Mouse (Mus musculus): ENCODE measurements around the gene Erich6. TPM values are rescaled to one million over a fixed set of nuclear protein-coding genes. Genes with fewer than 3 reads are reported as not detected.
A peak's percentile ranks its signal among the peaks of the same experiment; 100 is the strongest.
"Not testable (repeated sequence)": the region's sequence is repeated elsewhere in the genome, so short reads cannot be mapped to it uniquely, and the experiment has no call there.

Erich6 gene
- total RNA-seq, 2 experiments from 2014 or later: 0.94 to 1.1 TPM

DNA sequence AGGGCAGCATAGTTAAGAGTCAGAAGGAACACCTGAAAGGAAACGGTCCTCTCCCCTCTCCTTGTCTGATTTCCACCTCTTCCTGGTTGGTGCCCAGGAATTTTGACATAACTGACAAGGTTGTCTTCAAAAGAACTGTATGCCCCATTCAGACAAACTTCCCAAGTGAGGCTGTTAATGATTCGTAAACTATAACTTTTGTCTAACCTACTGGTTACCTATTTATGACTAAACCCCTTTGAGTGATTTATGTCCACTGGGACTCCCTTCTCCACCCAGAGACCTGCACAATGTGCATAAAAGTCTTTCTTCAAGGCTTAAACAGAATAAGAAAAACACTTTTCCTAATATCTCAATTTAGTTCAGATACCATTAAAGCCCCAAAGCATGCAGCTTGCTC, 10.2 kb upstream of the Erich6 start:
- no peak for DNase-seq (ENCODE audit: low spot score in 2 of 2)

DNA sequence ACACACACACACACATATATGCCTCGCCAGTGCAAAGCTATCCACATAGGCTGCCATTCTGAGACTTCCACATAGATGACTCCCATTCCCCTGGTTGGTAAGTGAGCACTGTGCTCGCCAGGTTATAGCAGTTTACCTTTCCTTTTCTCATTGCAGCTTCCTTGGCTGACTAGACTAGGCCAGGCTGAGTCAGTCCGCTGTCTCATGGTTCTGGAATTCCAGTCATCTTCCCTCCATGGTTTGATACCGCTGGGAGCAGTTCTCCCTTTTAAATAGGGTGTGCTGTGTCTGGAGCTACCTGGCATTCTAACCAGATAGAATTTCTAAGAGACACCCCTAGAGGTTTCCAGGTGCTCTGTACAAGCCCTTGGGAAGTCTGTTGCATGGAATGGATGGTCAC, 9.2 kb upstream of the Erich6 start:
- DNase-seq (ENCODE audit: low spot score in 2 of 2): no peak

DNA sequence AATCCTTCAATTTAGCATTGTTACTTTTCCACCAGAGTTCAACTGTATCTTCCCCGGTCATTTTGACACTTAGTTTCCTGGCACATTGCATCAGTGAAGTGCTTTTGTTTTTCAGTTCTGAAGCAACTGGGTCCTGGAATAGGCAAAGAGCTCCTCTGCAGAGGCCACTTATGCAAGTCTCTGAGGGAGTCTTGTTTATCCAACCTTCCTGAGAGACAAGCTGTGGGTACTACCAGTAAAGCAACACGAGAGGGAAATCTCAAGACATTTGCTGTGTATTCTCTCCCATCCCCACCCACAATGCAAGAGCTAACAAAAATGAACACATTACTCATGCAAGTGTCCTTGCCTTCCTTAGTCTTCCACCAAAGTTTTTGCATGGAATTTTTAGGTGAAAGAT, 5.3 kb downstream of the Erich6 start:
- no peak for DNase-seq (ENCODE audit: low spot score in 2 of 2)

DNA sequence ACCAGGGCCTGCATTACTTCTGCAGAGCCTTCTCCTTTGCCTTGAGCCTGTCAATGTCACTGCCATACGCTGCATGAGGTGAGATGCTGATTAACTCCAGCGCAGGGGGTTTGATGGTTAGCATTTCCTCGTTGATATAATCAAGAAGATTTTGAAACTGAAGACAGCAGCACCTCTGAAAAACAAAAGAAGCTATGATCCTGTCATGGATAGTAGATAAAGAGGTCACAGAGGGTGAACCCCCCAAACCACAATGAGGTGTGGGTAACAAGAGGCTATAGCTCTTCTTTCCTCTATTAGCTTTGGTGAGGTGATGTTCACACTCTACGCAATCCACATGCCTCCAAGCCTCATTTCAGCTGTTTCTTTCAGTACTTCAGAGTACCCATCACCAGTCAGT, 12.0 kb downstream of the Erich6 start:
- DNase-seq (ENCODE audit: low spot score in 2 of 2): no peak

DNA sequence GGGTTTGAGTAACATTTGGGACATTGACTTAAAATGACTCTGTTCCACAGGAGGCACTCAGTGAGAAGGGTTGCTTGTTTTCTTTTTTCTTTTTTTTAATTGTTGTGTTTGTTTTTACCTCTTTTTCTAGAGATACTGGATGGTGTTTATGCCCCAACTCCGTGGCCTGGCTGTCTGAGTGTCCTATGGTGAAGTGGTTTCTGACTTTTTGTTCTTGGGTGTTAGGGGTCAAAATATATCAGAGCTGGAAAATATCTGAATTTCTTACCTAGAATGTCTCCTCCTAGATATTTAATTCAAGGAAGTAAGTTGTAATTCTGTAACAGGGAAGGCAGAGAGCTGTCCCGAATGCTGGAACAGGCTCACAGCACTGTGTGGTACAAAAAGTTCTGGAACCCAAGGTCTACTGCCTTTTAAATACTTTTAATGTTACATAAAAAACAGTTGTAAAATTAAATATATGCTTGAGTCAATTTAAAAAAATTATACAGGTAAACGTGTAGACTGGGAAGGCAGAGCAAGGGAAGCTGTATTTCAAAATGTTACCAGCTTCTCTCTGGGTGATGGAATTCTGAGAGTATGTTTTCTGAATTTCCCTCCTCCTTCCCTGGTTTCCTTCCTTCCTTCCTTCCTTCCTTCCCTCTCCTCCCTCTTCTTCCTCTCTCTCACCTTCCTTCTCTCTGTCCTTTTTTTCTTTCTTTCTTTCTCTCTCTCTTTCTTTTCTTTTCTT, 14.2 kb downstream of the Erich6 start:
- no peak for DNase-seq (ENCODE audit: low spot score in 2 of 2)

DNA sequence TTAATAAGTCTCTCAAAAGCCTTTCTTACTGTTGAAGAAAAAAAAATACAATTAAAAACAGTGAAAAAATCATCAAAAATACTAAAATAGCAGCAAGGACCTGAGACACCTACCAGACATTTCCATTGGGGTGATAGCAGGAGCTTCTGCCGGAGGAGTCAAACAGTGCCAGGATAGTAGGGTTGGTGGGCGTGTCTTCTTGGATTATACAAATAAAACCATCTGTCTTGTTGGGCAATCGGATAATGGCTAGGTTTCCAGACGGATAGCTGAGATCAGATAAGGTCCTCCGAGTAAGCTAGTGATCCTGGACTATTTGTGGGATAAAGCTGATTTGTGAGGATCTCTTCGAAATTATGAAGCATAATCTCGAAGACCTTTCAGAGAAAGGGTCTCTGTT, 15.9 kb downstream of the Erich6 start:
- DNase-seq (ENCODE audit: low spot score in 2 of 2): no peak

DNA sequence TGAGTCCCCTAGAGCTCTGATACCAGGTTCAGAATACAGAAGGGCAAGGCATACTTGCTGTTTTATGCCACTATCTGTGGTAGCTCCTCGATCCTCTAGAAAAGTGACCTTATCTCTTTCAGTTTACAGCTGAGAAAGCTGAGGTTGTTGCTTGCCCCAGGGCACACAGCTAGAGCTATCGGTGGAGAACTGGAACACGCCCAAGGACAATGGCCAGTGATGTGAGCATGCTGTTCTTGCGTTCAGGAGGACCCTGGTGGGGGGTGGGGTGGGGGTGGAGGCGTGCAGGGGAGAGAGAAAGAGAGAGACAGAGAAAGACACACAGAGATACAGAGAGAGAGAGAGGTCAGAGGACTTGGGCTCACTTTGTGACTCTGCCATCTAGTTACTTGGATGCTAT, 27.0 kb downstream of the Erich6 start:
- no peak for DNase-seq (ENCODE audit: low spot score in 2 of 2)

DNA sequence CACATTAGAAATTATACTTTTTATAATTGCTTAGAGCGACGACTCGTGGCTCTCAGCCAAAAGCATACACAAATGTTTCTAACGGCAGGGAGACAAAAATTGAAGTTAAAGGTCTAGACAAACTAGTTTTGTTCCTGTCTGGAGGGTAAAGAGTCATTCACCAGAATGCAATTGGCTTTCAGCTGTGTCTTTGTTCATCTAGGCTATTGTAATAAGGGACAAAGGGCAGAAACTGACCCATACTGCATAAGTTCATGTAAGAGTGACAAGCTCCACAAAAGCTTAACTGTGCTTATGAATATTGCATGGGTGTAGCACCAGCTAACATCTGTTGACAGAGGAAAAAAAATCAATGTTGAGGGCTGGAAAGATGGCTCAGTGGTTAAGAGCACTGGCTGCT, 28.5 kb downstream of the Erich6 start:
- DNase-seq (ENCODE audit: low spot score in 2 of 2): no peak

DNA sequence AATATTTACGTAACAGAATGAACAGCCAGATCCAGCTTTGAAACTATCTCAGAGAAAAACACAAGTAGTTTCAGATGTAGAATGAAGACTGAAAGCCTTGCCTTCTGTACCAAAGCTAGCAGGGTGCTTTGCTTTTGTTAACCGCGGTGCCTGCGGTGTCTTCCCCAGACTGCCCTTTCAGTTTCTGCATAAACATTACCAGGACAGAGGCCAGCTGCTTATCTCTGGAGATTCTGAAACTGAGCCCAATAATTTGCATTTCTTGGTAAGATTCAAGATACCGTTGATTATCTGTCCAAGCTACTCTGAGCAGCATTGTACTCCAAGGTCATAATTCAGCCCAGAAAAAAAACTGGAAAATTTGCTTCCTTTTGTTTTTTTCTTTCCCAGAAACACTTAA, 43.4 kb downstream of the Erich6 start:
- no peak for DNase-seq (ENCODE audit: low spot score in 2 of 2)

DNA sequence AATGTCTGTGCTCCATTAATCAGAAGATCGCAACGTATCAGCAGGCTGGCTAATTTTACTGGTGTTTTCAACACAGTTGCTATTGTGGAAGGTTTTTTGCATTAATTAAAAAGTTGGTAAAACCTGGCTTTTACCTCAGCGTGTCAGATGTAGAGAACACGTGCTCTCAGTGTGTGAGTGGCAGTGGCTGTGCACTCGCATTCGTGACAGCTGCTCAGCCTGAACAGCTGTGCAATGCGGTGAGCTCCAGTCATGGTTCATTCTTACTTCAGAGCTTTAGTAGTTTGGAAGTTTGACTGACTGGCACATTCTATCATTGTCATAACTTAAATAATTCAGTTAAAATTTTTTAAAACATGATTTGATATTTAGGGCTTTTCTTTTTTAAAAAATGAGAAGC, 44.3 kb downstream of the Erich6 start:
- not testable (repeated sequence) for DNase-seq (ENCODE audit: low spot score in 2 of 2)

DNA sequence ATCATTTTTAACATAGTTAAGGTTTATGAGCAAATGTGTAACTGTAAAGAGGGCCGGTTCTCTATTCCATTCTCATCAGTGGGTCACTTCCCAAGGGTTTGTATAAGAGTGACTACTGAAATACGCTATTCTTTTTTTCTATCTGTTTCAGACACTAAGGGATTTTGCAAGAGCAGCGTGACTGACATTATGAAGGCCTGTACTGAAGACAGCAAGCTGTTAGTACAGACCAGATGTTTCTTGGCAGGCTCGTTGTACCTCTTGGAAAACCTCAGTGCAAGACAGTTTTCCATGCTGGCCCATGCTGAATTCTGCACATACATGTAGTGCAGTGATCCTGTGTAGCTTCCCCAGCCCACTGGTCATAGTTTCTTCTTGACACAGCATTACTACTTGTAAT, 46.5 kb downstream of the Erich6 start:
- not testable (repeated sequence) for DNase-seq (ENCODE audit: low spot score in 2 of 2)

DNA sequence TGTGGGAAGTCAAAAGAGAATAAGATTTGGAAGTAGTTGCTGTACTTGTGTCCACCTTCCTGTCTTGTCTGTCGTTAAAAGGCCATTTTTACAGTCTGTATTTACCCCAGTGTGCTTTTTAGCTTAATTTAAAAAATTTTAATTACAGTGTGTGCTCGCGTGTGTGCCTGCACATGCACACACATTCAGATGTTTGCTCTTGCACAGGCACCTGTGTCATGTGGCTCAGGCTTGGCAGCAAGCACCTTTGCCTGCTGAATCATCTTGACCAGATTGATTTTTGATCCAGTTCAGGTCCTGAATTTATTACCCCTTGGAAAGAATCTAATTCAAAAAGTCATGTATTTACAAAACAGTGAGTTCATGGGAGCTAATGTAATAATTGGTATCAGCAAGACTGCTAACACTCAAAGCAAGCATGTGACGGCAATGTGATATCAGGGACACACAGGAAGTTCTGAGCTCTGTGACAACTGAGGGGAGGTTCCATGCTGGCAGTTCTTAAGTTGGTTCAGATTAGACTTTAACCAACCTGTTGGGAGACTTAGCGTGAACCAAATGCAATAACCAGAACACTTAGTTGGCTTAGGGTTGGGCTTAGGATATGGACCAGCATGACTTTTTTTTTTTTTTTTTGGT, 54.1 kb downstream of the Erich6 start:
- DNase-seq (ENCODE audit: low spot score in 2 of 2): no peak

DNA sequence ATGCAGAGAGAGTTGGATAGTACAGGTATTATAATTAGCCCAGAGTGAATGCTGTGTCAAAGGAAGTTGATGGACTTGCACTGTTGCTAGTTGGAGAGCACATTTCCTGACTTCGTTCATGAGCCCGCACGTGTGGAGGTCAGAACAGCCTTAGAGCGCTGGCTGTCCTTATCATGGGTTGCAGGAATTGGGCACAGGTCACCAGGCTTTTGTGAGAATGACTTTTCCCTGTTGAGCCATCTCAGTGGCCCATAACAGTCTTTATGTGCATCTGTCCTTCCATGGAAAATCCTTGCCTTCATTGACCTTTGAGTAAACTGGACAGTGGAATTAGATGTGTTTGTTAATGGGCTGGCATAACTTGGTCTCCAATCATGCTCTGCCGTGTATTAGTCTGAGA, 54.7 kb downstream of the Erich6 start:
- DNase-seq (ENCODE audit: low spot score in 2 of 2): no peak

DNA sequence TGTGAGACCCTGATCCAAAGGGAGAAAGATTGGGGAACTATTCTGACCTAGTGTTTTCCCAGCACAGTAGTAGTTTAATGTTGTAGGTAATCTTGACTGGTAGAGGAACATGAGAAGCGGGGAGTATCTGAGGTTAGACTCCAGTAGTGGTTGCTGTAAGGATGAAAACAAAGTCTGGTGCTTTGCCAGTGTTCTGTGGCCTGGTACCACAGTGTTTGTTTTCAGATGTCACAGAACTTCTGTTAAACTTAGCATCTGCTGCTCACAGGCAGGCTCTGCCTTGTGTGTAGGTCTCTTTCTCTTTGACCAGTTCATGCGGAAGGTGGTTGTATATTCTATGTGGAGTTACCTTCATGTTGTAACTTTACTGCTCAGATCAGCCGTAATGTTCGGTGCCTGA, 55.5 kb downstream of the Erich6 start:
- DNase-seq (ENCODE audit: low spot score in 2 of 2): no peak

DNA sequence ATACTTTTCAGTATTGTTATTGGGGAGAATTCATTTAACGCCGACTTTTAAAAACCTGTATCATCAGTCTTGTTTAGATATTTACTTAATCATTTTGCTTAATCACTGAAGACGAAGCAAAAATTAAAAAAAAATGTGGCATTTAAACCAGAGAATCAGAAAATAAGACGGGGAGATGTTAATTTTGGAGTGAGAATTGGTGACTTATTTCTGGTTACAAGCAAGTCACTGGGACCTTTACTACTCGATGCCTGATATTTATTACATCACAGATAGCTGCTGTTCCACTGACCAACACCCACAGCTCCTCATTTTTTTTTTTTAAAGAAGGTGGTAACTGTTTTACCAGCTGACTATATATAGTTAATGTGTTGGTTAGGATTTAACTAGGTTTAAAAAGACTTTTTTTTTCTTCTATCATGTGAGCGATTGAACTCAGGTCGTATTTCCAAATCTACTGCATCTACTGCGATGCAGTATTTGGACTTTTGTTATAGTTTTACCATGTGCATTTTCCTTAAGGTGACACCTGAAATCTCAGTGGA, 59.4 kb downstream of the Erich6 start:
- DNase-seq (ENCODE audit: low spot score in 2 of 2): no peak

DNA sequence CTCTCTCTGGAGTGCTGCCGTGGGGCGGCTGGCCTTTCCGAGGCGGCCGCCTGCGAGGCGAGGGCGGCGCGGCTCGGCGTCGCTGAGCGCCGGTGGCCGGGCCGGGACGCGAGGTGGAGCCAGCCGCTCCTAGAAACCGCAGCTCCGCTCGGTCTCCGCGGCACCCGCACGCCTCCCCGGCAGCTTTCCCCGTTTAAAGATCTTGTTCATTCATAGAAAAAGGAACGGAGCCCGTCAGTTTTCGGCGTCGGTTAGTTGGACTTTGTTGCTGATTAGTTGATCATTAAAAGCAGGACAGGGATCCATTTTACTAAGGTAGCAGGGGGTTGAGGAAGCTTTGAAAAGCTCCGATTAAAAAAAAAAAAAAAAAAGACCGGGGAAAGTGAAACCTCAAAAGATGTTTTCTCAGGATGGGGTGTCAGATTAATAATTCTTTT, 59.9 kb downstream of the Erich6 start:
- no peak for DNase-seq (ENCODE audit: low spot score in 2 of 2)

DNA sequence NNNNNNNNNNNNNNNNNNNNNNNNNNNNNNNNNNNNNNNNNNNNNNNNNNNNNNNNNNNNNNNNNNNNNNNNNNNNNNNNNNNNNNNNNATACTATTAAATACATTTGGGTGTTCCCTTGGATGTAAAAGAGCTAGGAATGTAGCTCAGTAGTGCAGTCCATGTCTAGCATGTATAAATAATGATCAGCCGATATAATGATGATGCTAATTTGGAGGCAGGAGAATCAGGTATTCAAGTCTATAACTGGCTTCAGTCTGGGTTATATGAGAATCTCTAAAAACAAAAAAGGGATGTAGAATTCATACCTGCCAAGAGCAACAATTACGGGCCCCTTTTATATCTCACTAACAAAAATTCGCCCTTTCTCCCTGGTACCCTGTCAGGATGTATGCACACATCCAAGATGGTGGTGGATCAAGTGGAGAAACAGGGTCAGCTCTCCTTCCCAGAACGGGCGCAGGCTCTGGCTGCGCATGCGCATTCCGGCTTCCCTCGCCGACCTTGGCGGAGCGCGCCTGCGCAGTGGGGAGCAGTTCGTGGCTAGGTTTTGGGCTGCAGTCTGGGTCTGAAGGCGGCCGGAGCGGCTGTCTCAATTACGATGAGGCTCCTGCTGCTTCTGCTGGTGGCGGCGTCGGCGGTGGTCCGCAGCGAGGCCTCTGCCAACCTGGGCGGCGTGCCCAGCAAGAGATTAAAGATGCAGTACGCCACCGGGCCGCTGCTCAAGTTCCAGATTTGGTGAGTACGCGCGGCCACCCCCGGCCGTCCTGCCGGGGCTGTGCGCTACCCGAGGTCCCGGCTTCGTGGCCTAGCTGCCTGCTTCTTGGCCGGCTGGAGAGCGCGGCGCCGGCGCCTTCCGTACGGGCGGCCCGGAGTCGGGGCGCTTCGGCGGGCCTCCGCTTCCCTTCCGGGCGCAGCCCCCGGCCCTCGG, 60.6 kb downstream of the Erich6 start, which contains the start of gene Selenot:
TSS of gene Selenot (plus strand) at position 500 of the 930 bp plus-strand sequence.
- DNase-seq (ENCODE audit: low spot score in 2 of 2): peak; percentile 98 to 99

DNA sequence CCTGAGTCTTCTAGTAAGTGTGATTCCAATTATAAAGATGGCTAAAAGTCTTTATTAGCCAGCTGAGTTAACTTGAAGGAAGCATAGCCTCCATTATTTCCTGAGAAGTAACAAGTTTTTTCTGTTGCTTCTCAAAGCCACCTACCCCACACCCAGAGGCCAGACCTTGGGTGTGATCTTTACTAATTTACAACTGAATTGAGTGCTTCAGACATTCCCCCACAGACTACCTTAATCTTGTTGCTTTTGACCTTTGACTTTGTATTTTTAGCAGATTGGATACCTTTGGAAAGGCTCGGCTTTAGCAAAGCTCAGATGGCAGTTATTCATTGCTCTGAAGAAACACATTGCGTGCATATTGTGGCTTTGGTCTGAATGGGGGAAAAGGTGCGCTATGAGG, 66.2 kb downstream of the Erich6 start:
- no peak for DNase-seq (ENCODE audit: low spot score in 2 of 2)

All from layer of hippocampus, postnatal 10 days (tissue).